Mouse (Mus musculus): ENCODE data around the gene Pwwp2b. TPM values are rescaled to one million over a fixed set of nuclear protein-coding genes. Genes with fewer than 3 reads are reported as not detected.

The Pwwp2b gene
- polyA plus RNA-seq, 1 experiment from 2014 or later = 4.1 TPM

DNA sequence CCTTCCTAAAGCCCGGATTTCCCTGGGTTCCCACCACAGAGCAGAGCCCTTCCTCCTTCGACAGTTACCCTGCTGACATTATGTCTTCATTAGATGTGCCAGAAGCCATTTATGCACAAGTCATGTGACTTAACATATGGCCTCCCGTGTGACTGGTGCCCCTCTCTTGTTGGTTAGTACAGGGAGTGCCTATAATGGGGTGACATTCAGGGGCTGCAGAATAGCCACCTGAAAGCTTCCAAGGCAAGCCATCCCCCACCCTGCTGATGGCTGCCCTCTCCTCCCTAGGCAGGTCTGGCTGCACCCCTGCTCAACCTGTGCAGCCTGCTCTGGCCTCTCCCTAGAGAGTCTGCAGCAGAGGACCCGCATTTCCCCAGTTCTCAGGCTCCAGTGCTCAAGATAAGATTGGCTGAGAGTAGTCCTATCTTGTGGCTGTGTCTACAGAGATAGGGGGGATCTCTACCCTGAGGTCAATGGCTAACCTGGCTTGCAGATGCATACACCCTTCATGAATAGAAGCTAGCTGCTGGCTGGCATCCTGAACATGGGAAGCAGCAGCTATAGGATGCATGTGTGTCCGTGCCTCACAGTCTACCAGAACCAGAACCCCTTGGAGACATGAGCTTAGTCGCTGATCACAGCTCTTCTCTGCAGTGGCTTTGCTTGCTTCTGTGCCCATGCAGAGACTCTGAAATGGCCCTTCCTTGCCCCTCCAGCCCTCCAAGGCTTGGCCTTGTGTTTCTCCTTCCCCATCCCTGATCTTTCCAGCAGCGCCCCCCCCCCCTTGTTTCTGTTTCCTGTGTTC, 1.3 kb downstream of the Pwwp2b start:
- 37% methylated on average over 7 of the region's 7 CpGs for WGBS
- H3K27me3 ChIP-seq = peaks cover 45% of the 10 kb centered on the region
- peak overlapping the region; percentile 94 for H3K4me2 ChIP-seq (replicated peaks)
- peak overlapping the region; percentile 62 for H3K4me3 ChIP-seq (replicated peaks)
- no peak overlapping the region for H3K9ac ChIP-seq (replicated peaks)
- no peak overlapping the region for H3K27ac ChIP-seq
- H3K4me1 ChIP-seq (replicated peaks) = peaks cover 41% of the 10 kb centered on the region
- ATAC-seq = no peak
- H3K36me3 ChIP-seq = no peaks in the 10 kb centered on the region
- H3K9me3 ChIP-seq = no peaks in the 10 kb centered on the region

DNA sequence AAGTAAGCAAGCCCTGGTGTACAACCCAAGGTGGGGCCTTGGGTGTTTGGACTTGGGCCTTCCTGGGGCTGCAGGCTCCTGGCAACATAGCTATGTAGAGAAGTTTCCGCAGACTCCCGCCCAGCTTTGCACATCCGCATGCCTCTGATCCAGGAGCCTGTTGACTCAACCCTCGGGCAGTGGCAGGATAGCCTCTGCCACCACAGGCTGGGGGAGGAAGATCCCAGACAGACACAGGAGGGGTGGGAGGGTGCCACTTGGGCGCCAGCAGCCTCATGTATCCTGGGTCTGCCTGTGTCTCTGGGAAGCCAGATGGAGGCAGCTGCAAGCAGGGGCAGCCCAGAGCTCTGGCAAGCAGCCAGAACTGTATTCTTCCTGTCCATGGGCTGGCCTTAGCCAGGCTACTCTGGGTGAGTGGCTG, 3.6 kb downstream of the Pwwp2b start:
- Histone ChIP-seq H3K9ac (replicated peaks) (no peak overlapping the region), H3K27ac (no peak overlapping the region), H3K4me1 (replicated peaks) (peaks cover 39% of the 10 kb centered on the region), H3K4me2 (replicated peaks) (no peak overlapping the region), H3K9me3 (no peaks in the 10 kb centered on the region), H3K4me3 (replicated peaks) (no peak overlapping the region), H3K27me3 (peaks cover 29% of the 10 kb centered on the region), H3K36me3 (peaks cover 5% of the 10 kb centered on the region; the same call in 1 of the 2 replicates)
- WGBS = 76% methylated on average over 5 of the region's 5 CpGs
- ATAC-seq = no peak

DNA sequence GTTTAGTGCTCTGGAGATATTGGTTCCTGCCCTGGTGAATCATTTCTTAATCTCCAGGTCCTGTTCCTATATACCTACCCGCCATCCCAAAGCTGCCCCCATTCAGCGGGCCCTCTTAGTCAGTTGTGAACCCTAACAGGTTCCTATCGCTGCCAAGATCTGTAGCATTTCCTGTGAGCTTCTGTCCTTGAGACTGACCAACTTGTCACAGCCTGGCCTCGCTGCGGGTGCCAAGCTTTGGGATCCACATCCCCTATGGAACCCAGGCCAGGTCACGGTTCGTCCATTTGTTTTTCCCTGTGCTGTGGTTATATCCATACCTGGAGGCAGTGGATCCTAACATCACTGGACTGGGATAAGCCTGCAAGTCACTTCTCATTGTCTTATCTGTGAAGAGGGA, 4.3 kb downstream of the Pwwp2b start:
- 92% methylated on average over 7 of the region's 7 CpGs for WGBS

DNA sequence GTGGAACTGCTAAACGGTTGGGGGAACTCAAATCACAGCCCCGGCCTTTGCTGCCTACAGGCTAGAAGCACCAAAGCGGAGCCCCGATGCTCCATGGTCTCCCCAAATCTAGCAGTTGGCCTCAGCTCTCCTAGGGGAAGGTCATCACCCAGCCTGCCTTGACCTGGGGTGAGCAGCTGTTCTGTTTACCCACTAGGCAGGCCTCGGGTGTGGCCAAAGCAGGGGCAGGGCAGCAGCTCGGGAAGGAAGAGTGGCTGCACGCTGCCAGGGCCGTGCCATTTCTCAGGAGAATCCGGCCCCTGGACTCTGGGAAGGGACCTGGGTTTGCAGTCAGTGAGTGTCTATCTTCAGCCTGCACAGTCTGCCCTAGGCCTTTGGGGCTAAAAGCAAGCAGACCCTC, 4.7 kb downstream of the Pwwp2b start:
- Histone ChIP-seq H3K9ac (replicated peaks) (no peak overlapping the region), H3K4me2 (replicated peaks) (no peak overlapping the region), H3K4me3 (replicated peaks) (no peak overlapping the region), H3K27me3 (peaks cover 23% of the 10 kb centered on the region), H3K9me3 (no peaks in the 10 kb centered on the region), H3K4me1 (replicated peaks) (peaks cover 28% of the 10 kb centered on the region), H3K27ac (no peak overlapping the region), H3K36me3 (peaks cover 5% of the 10 kb centered on the region; the same call in 1 of the 2 replicates)
- ATAC-seq = no peak
- whole genome bisulfite sequencing = 81% methylated on average over 9 of the region's 9 CpGs

More for the DNA sequence above, 4.3 kb downstream of the Pwwp2b start:
- Histone ChIP-seq H3K36me3 (peaks cover 5% of the 10 kb centered on the region; the same call in 1 of the 2 replicates), H3K9me3 (no peaks in the 10 kb centered on the region), H3K27me3 (peaks cover 23% of the 10 kb centered on the region), H3K4me1 (replicated peaks) (peaks cover 32% of the 10 kb centered on the region), H3K9ac (replicated peaks) (no peak overlapping the region), H3K4me3 (replicated peaks) (no peak overlapping the region), H3K4me2 (replicated peaks) (no peak overlapping the region), H3K27ac (no peak overlapping the region)
- ATAC-seq = no peak

DNA sequence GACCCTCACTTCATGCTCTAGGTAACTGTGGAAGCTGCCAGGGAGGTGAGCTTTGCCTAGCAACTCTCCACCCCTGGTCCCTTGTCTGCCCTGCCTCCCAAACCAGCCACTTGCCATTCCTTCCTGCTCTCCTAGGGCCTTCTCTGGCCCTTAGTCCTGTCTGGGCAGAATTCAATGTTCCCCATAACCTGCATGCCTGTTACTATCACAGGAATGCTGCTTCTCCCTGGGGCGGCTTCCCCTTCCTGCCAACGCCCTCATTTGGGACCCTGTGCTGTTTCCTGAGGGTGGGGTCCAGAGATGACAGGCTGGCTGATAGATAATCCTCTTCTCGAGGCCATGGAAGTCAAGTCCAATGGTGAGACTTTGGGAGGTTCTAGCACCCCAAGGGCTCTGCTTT, 5.2 kb downstream of the Pwwp2b start:
- Histone ChIP-seq H3K36me3 (peaks cover 5% of the 10 kb centered on the region; the same call in 1 of the 2 replicates), H3K9ac (replicated peaks) (no peak overlapping the region), H3K4me2 (replicated peaks) (no peak overlapping the region)

DNA sequence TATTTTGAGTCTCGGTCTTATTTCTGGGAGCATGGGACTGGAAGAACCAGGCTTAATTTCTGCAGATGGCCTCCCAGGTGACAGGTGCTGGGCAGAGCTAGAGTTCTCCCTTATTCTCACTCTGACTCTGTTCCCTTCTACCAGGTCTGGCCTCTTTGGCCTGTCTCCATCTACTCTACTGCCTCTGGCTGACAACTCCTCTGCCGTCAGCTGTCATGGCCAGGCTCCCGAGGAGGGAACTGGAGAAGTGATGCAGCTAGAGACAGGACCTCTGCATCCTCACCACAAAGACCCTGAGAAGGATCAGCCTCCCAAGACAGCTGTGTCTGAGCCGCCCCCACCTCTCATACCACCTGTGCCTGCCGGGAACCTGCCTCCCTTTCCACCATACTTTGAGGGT, 6.3 kb downstream of the Pwwp2b start:
- no peak for ATAC-seq
- peaks cover 12% of the 10 kb centered on the region for H3K27me3 ChIP-seq
- no peaks in the 10 kb centered on the region for H3K9me3 ChIP-seq
- H3K4me1 ChIP-seq (replicated peaks) = peaks cover 16% of the 10 kb centered on the region
- 83% methylated on average over 5 of the region's 5 CpGs for WGBS
- no peak overlapping the region for H3K4me3 ChIP-seq (replicated peaks)
- no peak overlapping the region for H3K9ac ChIP-seq (replicated peaks)
- H3K36me3 ChIP-seq = peaks cover 5% of the 10 kb centered on the region; the same call in 1 of the 2 replicates
- no peak overlapping the region for H3K27ac ChIP-seq
- H3K4me2 ChIP-seq (replicated peaks) = no peak overlapping the region

More for the DNA sequence above, 5.2 kb downstream of the Pwwp2b start:
- H3K27me3 ChIP-seq = peaks cover 23% of the 10 kb centered on the region
- ATAC-seq = no peak
- WGBS = 75% methylated on average over 3 of the region's 3 CpGs
- peaks cover 27% of the 10 kb centered on the region for H3K4me1 ChIP-seq (replicated peaks)
- no peak overlapping the region for H3K27ac ChIP-seq
- no peak overlapping the region for H3K4me3 ChIP-seq (replicated peaks)
- H3K9me3 ChIP-seq = no peaks in the 10 kb centered on the region

DNA sequence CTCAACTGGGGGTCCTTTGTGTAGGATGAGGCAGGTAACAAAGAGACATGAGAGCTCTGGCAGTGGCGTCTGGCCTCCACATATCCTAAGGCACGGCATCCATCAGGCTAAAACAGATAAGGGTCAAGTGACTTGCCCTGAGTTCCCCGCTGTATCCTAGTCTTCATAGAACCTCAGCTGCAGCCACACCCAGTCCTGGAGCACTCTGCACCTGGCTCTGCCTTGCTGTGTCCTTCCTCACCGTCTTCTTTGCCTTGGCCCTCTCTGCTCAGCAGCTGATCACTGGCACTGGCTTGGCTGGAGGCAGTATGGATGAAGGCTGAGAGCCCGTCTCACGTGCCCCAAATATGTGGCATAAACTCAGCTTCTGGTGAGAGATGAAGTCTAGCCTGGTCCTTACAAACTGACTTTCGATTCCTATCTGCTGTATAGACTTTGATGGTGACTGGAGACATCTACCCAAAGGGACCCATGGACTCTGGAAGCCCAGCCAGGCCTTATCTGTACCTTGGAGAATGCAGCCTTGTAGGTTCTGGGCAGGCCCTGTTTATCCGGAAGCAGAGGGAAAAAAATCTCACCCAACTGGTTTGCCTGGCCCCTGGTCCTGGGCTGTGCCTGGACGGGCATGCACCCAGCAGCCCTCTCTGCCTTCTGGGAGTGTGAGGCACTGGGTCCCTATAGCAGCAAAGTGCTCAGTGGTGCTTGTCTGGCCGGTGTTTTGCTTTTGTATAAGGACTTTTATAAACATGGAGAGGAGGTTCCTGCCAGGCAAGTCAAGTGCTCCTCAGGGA, 9.7 kb downstream of the Pwwp2b start:
- H3K9ac ChIP-seq (replicated peaks) = no peak overlapping the region
- H3K9me3 ChIP-seq = peaks cover 3% of the 10 kb centered on the region; the same call in 1 of the 2 replicates
- no peak overlapping the region for H3K27ac ChIP-seq
- 0 out of 2 replicates have a peak, but pooled peaks cover 2% of the 10 kb centered on the region for H3K4me1 ChIP-seq (replicated peaks)
- H3K4me2 ChIP-seq (replicated peaks) = no peak overlapping the region
- peaks cover 5% of the 10 kb centered on the region; the same call in 1 of the 2 replicates for H3K36me3 ChIP-seq
- ATAC-seq = no peak
- no peak overlapping the region for H3K4me3 ChIP-seq (replicated peaks)
- no peaks in the 10 kb centered on the region for H3K27me3 ChIP-seq
- 78% methylated on average over 10 of the region's 10 CpGs for WGBS

DNA sequence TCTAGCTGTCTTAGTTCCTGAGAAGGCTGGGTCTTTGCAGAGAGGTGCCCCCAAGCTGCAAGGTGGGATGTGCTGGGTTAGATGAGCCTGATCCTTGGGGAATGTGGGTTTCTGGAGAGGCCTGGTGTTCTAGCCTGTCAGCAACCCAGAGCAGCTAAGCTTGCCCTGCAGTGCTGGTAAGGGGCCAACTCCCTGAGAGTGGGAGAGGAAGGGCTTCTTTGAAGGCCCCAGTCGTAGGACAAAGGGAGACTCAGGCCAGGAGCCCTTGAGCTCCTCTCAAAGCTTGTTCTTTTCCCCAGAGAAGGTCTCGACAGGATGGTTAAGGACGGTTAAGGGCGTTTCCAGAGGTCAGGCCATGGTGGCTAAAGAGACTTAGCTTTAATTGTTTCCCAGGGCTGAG, 16.1 kb downstream of the Pwwp2b start:
- WGBS = 28% methylated on average over 4 of the region's 4 CpGs
- ATAC-seq = no peak
- no peak overlapping the region for H3K4me2 ChIP-seq (replicated peaks)

DNA sequence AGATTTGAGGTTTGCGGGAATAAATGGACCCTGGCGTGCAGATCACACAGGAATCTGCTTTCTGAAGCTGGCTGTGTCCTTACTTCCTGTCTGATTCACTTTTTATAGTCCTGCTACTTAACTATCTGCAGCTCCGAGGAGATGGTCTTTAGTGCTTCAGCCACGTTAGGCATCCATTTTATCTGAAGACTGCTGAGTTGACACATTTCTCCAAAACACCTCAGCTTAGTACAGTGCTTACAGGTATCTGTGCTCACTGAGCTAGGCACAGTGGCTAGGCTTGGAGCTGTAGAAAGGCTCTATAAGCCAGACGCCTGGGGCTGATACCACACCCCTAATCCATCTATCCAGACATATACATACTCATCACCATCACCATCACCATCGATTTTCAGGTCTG, 17.4 kb downstream of the Pwwp2b start:
- WGBS = 81% methylated on average over 6 of the region's 6 CpGs

More for the DNA sequence above, 16.1 kb downstream of the Pwwp2b start:
- 0 out of 2 replicates have a peak, but pooled peaks cover 3% of the 10 kb centered on the region for H3K4me1 ChIP-seq (replicated peaks)
- H3K9ac ChIP-seq (replicated peaks) = no peak overlapping the region
- H3K27me3 ChIP-seq = no peaks in the 10 kb centered on the region
- H3K36me3 ChIP-seq = no peaks in the 10 kb centered on the region
- H3K4me3 ChIP-seq (replicated peaks) = no peak overlapping the region
- H3K9me3 ChIP-seq = peaks cover 3% of the 10 kb centered on the region; the same call in 1 of the 2 replicates
- no peak overlapping the region for H3K27ac ChIP-seq

DNA sequence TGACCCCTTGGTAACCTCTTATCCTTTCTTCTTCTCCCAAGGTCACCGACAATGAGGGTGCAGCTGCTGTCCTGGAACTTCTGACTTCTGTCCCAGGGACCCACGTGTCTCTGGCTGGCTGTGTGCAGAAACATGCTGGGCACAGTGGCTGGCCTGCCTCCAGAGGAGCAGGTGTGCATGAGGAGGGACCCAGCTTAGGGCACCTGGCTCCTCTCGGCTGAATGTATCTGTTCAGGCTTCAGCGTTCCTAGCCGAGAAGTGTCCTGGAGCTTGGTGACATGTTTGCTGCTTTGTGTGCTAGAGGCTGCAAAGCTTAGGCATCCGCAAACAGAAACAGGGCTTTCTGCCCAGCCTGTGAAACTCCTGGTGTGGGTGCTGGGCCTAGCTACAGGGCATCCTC, 18.1 kb downstream of the Pwwp2b start:
- Histone ChIP-seq H3K4me2 (replicated peaks) (no peak overlapping the region), H3K4me1 (replicated peaks) (0 out of 2 replicates have a peak, but pooled peaks cover 3% of the 10 kb centered on the region), H3K27me3 (no peaks in the 10 kb centered on the region), H3K9me3 (peaks cover under 1% of the 10 kb centered on the region; the same call in 1 of the 2 replicates), H3K4me3 (replicated peaks) (no peak overlapping the region), H3K36me3 (no peaks in the 10 kb centered on the region), H3K9ac (replicated peaks) (no peak overlapping the region), H3K27ac (no peak overlapping the region)
- WGBS = 77% methylated on average over 6 of the region's 6 CpGs
- ATAC-seq = no peak

More for the DNA sequence above, 17.4 kb downstream of the Pwwp2b start:
- H3K9me3 ChIP-seq = peaks cover 3% of the 10 kb centered on the region; the same call in 1 of the 2 replicates
- no peak overlapping the region for H3K27ac ChIP-seq
- ATAC-seq = no peak
- H3K4me3 ChIP-seq (replicated peaks) = no peak overlapping the region
- H3K4me1 ChIP-seq (replicated peaks) = 0 out of 2 replicates have a peak, but pooled peaks cover 3% of the 10 kb centered on the region
- H3K9ac ChIP-seq (replicated peaks) = no peak overlapping the region
- no peaks in the 10 kb centered on the region for H3K27me3 ChIP-seq
- no peaks in the 10 kb centered on the region for H3K36me3 ChIP-seq
- no peak overlapping the region for H3K4me2 ChIP-seq (replicated peaks)

DNA sequence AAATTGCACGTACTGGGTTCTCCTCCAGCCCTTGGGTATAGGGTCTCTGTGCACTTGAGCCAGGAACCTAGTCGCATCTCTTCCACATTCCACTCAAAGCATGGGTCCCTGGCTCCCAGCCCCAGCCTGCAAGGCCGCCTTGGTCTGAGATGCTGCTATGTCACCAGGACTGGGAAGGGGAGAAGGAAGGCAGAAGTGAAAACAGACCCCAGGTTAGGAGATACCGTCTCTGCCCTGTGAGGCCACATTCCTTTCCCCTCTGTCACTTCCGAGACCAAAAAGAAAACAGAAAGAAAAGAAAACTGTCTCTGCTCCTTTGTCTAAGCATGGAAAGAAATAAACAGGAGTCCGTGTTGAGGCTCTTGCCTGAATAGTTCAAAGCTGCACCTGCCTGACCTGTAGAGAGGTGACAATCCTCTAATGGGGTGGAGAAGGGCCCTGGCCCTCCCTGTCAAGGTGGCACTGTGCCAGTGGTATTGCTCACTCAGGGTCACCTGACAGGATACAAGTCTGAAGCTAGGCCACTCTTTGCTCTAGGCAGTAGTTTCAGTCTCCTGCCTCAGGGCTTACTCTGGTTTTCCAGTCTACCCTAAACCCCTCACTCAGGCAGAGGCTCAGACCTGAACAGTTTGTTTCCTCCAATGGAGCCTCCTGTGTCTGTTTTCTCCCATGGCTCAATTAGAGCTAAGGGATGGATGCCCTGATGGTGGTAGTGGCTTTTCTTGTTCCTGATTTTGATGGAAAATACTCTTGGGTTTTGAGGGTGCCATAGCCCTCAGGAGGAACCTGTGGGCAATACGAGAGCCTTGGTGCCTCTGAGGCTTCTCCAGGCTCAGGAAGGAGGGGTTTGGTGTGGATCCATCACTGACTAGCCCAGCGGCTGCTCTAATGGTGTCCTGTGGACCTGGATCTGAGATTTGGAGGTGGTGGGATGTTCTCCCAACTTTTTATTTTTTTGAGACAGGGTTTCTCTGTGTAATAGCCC, 18.9 kb downstream of the Pwwp2b start:
- WGBS = 78% methylated on average over 8 of the region's 8 CpGs
- H3K9me3 ChIP-seq = no peaks in the 10 kb centered on the region
- H3K4me3 ChIP-seq (replicated peaks) = no peak overlapping the region
- no peaks in the 10 kb centered on the region for H3K36me3 ChIP-seq
- no peaks in the 10 kb centered on the region for H3K27me3 ChIP-seq
- H3K4me1 ChIP-seq (replicated peaks) = 0 out of 2 replicates have a peak, but pooled peaks cover 3% of the 10 kb centered on the region
- no peak overlapping the region for H3K9ac ChIP-seq (replicated peaks)
- no peak for ATAC-seq
- no peak overlapping the region for H3K27ac ChIP-seq
- no peak overlapping the region for H3K4me2 ChIP-seq (replicated peaks)

Measured in midbrain, embryonic 13.5 days (tissue).